Mouse (Mus musculus) brain, embryonic 14.5 days (tissue): ENCODE measurements around the gene Dennd6b.

Source experiments
- CTCF ChIP-seq: fragments of 200-500 bp; IDR thresholded peaks from 2 replicates; pipeline ENCODE4 v1.5.1; 2012; ENCODE audit warnings: inconsistent platforms, mild to moderate bottlenecking, moderate library complexity, borderline replicate concordance; ENCODE audit not compliant: insufficient read depth, insufficient read length; ENCODE audit errors: extremely low read depth
- POLR2A ChIP-seq: fragments of 200-500 bp; IDR thresholded peaks from 2 replicates; pipeline ENCODE4 v1.6.1; 2012; ENCODE audit warnings: mild to moderate bottlenecking, inconsistent platforms, borderline replicate concordance; ENCODE audit not compliant: poor library complexity, insufficient read depth, insufficient read length, severe bottlenecking; ENCODE audit errors: extremely low read depth

- TF ChIP-seq CTCF (no peak), POLR2A (no peak)
Observed at GRCm38 (mm10) chr15:89177576-89178259, 18.6 kb downstream of the Dennd6b start.
